Mouse (Mus musculus): Measurements from ENCODE around the gene Nrm.
"Not testable (repeated sequence)": the region's sequence is repeated elsewhere in the genome, so short reads cannot be mapped to it uniquely, and the experiment has no call there.

Gene Nrm

GRCm38 (mm10) chr17:35835424-35836140, 25.5 kb upstream of the Nrm start:
- peak; percentile 55 for DNase-seq

- DNase-seq: peak; percentile 90
Measured at GRCm38 (mm10) chr17:35836178-35836965, 24.7 kb upstream of the Nrm start.

- DNase-seq: peak; percentile 70
Measured at GRCm38 (mm10) chr17:35836991-35837422, 24.1 kb upstream of the Nrm start.

GRCm38 (mm10) chr17:35837487-35837886, 23.6 kb upstream of the Nrm start:
- DNase-seq: peak; percentile 43

GRCm38 (mm10) chr17:35838122-35838544, 23.0 kb upstream of the Nrm start, which contains the start of gene Tubb5:
Gene Tubb5, minus strand, starts transcription at chr17:35838306.
- DNase-seq: peak; percentile 97

GRCm38 (mm10) chr17:35838570-35838969, 22.5 kb upstream of the Nrm start:
- DNase-seq: no peak

- DNase-seq: not testable (repeated sequence)
Measured at GRCm38 (mm10) chr17:35839002-35839401, 22.1 kb upstream of the Nrm start.

GRCm38 (mm10) chr17:35840561-35840960, 20.6 kb upstream of the Nrm start:
- DNase-seq: no peak

GRCm38 (mm10) chr17:35841076-35841950, 19.8 kb upstream of the Nrm start, which contains the start of gene Mdc1:
Gene Mdc1, plus strand, starts transcription at chr17:35841515.
- peak; percentile 100 for DNase-seq

GRCm38 (mm10) chr17:35842006-35842405, 19.1 kb upstream of the Nrm start:
- DNase-seq: no peak

- DNase-seq: no peak
Measured at GRCm38 (mm10) chr17:35843514-35843913, 17.6 kb upstream of the Nrm start.

- no peak for DNase-seq
Measured at GRCm38 (mm10) chr17:35848112-35848511, 13.0 kb upstream of the Nrm start.

GRCm38 (mm10) chr17:35850974-35851373, 10.1 kb upstream of the Nrm start:
- DNase-seq: no peak

- DNase-seq: no peak
Measured at GRCm38 (mm10) chr17:35859371-35859770, 1.7 kb upstream of the Nrm start.

GRCm38 (mm10) chr17:35859835-35860234, 1.3 kb upstream of the Nrm start:
- DNase-seq: no peak

GRCm38 (mm10) chr17:35860831-35861197, 304 bp upstream of the Nrm start:
- DNase-seq: no peak

GRCm38 (mm10) chr17:35864832-35865353, 3.8 kb downstream of the Nrm start:
- no peak for DNase-seq

- peak; percentile 49 for DNase-seq
Measured at GRCm38 (mm10) chr17:35865481-35866280, 4.6 kb downstream of the Nrm start, which contains the start of gene Ppp1r18. Gene Ppp1r18, plus strand, starts transcription at chr17:35865593.

GRCm38 (mm10) chr17:35866281-35866831, 5.2 kb downstream of the Nrm start:
- no peak for DNase-seq

- no peak for DNase-seq
Measured at GRCm38 (mm10) chr17:35866911-35867890, 6.1 kb downstream of the Nrm start.

Data from kidney, adult 11 months (tissue).